Mouse (Mus musculus): Measurements from ENCODE around the gene Mpp5.

GRCm38 (mm10) chr12:78801836-78802235 is 53.1 kb downstream of the Mpp5 start:
- TF ChIP-seq POLR2A (IDR thresholded peaks at IDR 0.05; ENCODE audit: borderline replicate concordance, low read depth, low read length) = no peak
- TF ChIP-seq CTCF (IDR thresholded peaks at IDR 0.05; ENCODE audit: low read depth, low read length) = no peak

All from bone marrow macrophage, adult 2 months (primary cell).